Mouse (Mus musculus) hindbrain, embryonic 15.5 days (tissue): ENCODE results near the gene Usp36. TPM values are rescaled to one million over a fixed set of nuclear protein-coding genes. Genes with fewer than 3 reads are reported as not detected.

Source experiments
- ATAC-seq: fragments of 200-750 bp; cut with Nextera tagmentation; 2 replicates; pipeline ENCODE4 v1.8.0; 2017; ENCODE audit warnings: low read depth, moderate number of reproducible peaks, moderate TSS enrichment; ENCODE audit not compliant: low FRiP score
- H3K27ac ChIP-seq: fragments of 300-500 bp; sonication (generic); replicated peaks from 2 replicates; pipeline ENCODE4 v1.5.1; 2015; ENCODE audit warnings: mild to moderate bottlenecking, inconsistent platforms
- H3K27me3 ChIP-seq: fragments of 300-500 bp; sonication (generic); 2 replicates; pipeline ENCODE4 v1.6.1; 2015; ENCODE audit warnings: control low read depth, inconsistent platforms
- H3K36me3 ChIP-seq: fragments of 300-500 bp; sonication (generic); 2 replicates; pipeline ENCODE4 v1.6.1; 2015; ENCODE audit warnings: control low read depth, inconsistent platforms
- H3K4me1 ChIP-seq: fragments of 300-500 bp; sonication (generic); replicated peaks from 2 replicates; pipeline ENCODE4 v1.6.1; 2015; ENCODE audit warnings: control low read depth, inconsistent platforms
- H3K4me2 ChIP-seq: fragments of 300-500 bp; sonication (generic); 2 replicates; pipeline ENCODE4 v1.6.1; 2015; ENCODE audit warnings: moderate library complexity, mild to moderate bottlenecking, inconsistent platforms
- H3K4me3 ChIP-seq: fragments of 300-500 bp; sonication (generic); 2 replicates; pipeline ENCODE4 v1.5.1; 2015; ENCODE audit warnings: mild to moderate bottlenecking, inconsistent platforms
- H3K9ac ChIP-seq: fragments of 300-500 bp; sonication (generic); 2 replicates; pipeline ENCODE4 v1.6.1; 2015; ENCODE audit warnings: inconsistent platforms
- H3K9me3 ChIP-seq: fragments of 300-500 bp; sonication (generic); 2 replicates; pipeline ENCODE4 v1.6.1; 2016; ENCODE audit warnings: control low read depth, inconsistent platforms
- WGBS: fragments of 180-500 bp; shearing (Covaris S2); methylation state at CpG from one replicate; pipeline ENCODE4 v1.1.7; 2015; 5-methylcytosine and 5-hydroxymethylcytosine counted together
- polyA plus RNA-seq: library from polyadenylated mRNA; unstranded; fragments of >200 nt; fragmentation: Nextera tagmentation; extraction: Ambion mirVana; gene quantifications from 2 replicates; pipeline ENCODE4 v1.2.1, GENCODE M21; 2015

The Usp36 gene
- polyA plus RNA-seq, 1 experiment from 2014 or later = 19.8 TPM

DNA sequence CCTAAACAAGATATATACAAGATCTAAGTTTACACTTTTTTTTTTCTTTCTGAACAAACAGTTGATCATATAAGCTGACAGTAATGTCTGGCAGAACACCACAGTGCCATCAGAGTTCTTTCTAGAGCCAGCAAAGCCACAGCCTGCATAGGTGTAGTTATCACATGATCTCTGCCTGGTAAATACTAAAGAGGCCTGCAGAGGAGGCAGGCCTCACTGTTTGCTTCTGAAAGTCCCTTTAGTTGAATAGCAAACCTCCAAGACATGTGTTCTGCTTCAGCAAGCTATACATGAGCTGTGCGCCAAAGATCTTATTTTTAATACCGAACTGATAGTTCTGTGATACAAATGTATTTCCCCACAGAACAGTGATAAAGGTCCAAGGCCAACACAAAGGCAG, 44.9 kb downstream of the Usp36 start:
- Histone ChIP-seq H3K27me3 (no peaks in the 10 kb centered on the region), H3K4me2 (no peak overlapping the region), H3K9me3 (no peaks in the 10 kb centered on the region), H3K4me1 (peaks cover 36% of the 10 kb centered on the region), H3K9ac (no peak overlapping the region), H3K27ac (no peak overlapping the region), H3K36me3 (no peaks in the 10 kb centered on the region), H3K4me3 (no peak overlapping the region)
- ATAC-seq = no peak
- 95% methylated on average over 2 of the region's 2 CpGs for WGBS

DNA sequence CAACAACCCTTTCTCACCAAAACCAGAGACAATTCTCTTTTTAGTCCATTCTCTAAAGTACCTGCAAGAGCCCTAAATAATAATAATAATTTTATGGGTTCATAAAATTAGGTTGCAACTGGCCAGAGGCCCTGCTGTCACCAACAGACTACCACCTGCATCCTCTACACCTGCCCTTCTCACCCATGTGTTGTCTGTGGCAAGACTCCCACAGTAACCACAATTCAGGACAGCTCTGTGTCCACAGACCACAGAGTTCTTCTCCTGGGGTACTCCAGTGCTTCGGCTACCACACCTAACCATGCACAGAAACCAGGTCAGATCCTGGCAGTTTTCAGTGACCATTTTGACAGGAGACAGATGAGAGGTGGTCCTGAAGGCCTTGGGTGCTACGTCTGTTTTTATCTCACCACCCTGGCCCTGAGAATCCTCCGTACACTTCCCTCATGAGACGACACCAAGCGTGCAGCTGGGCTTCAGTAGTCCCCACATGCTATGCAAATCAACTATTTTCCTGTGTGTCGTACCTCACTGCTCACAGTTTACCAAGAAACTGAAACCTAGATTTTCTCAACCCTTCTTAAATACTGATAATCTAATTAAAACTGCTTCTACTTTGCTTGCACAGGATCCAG, 46.3 kb downstream of the Usp36 start:
- H3K9ac ChIP-seq = no peak overlapping the region
- ATAC-seq = no peak
- H3K4me1 ChIP-seq = peaks cover 44% of the 10 kb centered on the region
- H3K4me2 ChIP-seq = no peak overlapping the region
- no peaks in the 10 kb centered on the region for H3K9me3 ChIP-seq
- no peak overlapping the region for H3K27ac ChIP-seq
- no peaks in the 10 kb centered on the region for H3K36me3 ChIP-seq
- no peaks in the 10 kb centered on the region for H3K27me3 ChIP-seq
- 89% methylated on average over 6 of the region's 6 CpGs for WGBS
- no peak overlapping the region for H3K4me3 ChIP-seq

DNA sequence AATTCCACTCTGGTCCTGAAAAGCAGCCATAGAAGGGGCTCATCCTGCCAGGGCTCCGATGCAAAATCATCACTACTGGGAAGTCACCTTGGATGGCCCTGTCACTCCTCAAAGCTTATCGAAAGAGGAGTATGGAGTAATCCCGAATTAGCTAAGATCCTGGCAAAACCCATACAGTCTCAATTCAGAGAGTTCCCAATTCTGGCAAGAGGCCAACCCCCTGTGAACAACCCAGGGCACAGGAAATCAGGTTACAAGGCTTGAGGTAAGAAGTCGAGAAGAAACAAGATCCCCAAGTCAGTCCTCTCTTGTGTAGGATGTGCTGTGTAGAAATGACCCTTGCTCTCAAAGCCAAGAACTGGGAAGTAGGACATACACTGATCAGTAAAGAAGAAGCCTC, 47.5 kb downstream of the Usp36 start:
- H3K4me1 ChIP-seq = peaks cover 40% of the 10 kb centered on the region
- 67% methylated on average over 4 of the region's 4 CpGs for WGBS
- H3K27me3 ChIP-seq = no peaks in the 10 kb centered on the region

DNA sequence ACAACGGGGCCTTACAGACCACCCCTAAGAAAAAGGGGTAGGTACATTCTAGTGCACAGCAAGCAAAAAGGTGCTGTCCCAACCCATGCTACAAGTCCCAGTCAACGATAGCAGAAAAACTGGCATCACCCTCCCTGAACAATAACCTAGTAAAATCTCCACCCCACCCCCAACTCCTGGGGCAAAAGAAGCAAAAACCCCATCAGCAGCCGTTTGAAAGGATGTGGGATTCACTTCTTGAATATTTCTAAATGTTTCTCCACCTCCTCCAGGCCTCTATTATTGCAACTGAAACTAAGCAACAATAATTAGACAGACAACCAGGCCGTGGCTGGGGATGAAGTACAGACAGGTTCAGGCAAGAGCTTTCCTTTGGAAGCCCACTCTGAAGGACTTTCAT, 49.7 kb downstream of the Usp36 start:
- no peak for ATAC-seq
- H3K27me3 ChIP-seq = no peaks in the 10 kb centered on the region
- no peaks in the 10 kb centered on the region for H3K36me3 ChIP-seq
- no peak overlapping the region for H3K4me3 ChIP-seq
- no peak overlapping the region for H3K9ac ChIP-seq
- 81% methylated on average over 4 of the region's 4 CpGs for WGBS
- H3K27ac ChIP-seq = no peak overlapping the region
- H3K4me2 ChIP-seq = no peak overlapping the region
- H3K9me3 ChIP-seq = no peaks in the 10 kb centered on the region
- peaks cover 27% of the 10 kb centered on the region for H3K4me1 ChIP-seq

More for the DNA sequence above, 47.5 kb downstream of the Usp36 start:
- Histone ChIP-seq H3K9me3 (no peaks in the 10 kb centered on the region), H3K4me3 (no peak overlapping the region), H3K4me2 (no peak overlapping the region), H3K9ac (no peak overlapping the region), H3K36me3 (no peaks in the 10 kb centered on the region), H3K27ac (no peak overlapping the region)
- ATAC-seq = no peak

DNA sequence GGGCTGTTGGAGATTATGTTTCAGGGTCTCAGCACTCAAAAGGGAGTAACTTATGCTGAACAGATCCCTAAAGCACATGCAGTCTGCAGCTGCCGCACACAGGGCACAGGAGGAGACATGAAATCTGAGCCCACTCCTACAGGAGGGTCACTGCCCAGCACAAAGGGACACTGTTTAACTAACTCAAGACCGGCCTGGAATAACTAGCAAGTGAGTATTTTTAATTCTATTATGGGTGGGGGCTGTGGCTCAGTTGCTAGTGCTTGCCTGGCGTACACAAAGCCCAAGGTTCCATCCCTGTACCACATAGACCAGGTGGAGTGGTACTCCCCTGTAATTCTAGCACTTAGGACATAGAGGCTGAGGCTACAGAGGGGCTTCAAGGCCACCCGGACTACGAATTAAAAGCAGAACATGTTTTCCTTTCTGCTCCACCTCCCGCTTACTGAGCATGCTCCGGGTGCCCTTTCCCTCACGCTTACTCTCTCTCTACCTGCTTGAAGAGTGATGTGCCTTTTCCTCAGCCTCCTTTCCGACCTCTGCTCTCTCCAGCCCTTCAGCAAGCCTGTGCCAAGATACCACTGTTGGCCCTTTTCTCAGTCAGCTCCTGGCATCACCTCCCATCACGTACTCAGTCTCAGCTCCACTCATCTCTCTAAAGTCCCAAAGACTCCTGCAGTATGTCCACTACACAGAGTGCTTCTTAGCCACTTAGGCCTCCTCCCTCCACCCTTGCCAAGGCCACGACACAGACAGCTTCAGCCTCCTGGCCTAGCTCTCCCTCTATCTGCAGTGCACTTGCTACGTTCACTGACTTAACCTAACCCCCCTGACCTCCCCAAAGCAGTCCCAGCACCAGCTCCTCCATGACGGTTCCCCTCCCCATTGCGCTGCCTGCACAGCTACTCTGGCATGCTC, 50.5 kb downstream of the Usp36 start:
- Histone ChIP-seq H3K9me3 (no peaks in the 10 kb centered on the region), H3K9ac (no peak overlapping the region), H3K4me1 (peaks cover 27% of the 10 kb centered on the region), H3K27me3 (no peaks in the 10 kb centered on the region), H3K27ac (no peak overlapping the region), H3K36me3 (no peaks in the 10 kb centered on the region), H3K4me3 (no peak overlapping the region), H3K4me2 (no peak overlapping the region)
- WGBS = 59% methylated on average over 14 of the region's 14 CpGs
- ATAC-seq = no peak

DNA sequence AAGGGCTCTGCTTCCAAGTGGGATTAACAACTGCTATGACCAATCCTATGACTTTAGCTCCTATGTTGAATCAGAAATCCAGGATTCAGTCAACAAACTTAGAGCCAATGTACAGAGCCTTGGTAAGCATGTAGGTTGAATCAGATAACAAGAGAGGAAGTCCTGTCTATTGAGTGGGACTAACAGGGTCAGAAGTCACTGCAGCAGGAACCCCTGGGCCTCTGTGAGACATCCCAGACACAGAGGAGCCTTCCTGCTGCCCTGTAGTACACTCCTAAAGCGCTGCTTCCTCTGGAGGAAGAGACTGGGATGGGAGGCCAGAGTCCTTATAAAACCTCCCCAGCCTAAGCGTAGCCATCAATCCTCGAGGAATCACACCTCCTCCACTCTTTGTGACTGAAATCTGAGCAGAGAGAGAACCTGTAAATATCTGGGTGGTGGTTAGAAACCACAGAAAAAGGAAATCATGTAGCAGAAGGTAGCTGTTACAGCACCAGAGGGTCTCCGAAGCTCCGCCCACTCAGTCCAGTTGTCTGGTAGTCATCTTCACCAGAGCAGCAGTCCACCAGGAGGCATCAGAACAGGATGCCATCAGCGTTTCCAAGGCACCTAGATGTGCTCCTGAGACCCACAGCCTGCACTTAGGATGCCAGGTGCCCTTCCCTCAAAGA, 53.4 kb downstream of the Usp36 start:
- WGBS = 84% methylated on average over 6 of the region's 6 CpGs
- Histone ChIP-seq H3K9me3 (no peaks in the 10 kb centered on the region), H3K27ac (no peak overlapping the region), H3K36me3 (no peaks in the 10 kb centered on the region), H3K27me3 (no peaks in the 10 kb centered on the region), H3K4me3 (no peak overlapping the region), H3K4me1 (peaks cover 26% of the 10 kb centered on the region), H3K9ac (no peak overlapping the region), H3K4me2 (no peak overlapping the region)
- no peak for ATAC-seq

DNA sequence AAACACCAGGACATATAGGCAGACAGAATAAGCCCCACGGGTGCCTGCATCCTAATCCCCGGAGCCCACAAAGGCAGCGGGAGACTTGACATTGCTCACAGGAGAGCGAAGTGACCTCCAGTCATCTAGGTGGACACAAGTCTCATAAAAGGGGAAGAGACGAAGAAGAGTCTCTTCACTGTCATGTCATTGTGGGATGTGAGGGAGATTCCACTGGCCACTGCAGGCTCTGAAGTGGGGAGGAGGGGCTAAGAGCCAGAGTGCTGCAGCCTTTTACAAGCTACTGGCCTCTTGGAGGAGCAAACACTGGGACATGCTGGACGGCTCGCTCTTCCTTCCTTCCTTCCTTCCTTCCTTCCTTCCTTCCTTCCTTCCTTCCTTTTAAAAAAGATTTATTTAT, 55.1 kb downstream of the Usp36 start:
- no peak overlapping the region for H3K4me2 ChIP-seq
- ATAC-seq = no peak
- H3K27ac ChIP-seq = no peak overlapping the region
- H3K36me3 ChIP-seq = no peaks in the 10 kb centered on the region
- H3K4me1 ChIP-seq = peaks cover 16% of the 10 kb centered on the region
- H3K9ac ChIP-seq = no peak overlapping the region
- WGBS = 79% methylated on average over 7 of the region's 7 CpGs
- H3K4me3 ChIP-seq = no peak overlapping the region
- no peaks in the 10 kb centered on the region for H3K27me3 ChIP-seq
- H3K9me3 ChIP-seq = no peaks in the 10 kb centered on the region

DNA sequence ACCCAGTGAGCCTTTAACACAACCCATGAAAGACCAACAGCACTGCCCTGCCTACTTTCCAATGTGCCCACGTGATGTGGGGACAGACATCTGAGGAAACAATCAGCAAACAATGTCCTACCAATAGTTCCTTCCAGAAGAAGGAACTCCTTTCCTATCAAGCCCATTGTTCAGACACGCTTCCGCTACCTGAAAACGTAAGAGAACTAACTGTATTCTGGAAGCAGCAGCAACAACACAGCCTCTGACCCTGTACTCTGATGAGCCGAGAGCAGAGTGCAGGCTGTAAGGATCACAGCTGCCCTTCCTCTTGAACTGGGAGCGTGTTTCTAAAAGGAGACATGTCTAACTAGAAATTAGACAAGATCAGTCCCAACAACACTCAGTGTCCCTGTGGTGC, 55.5 kb downstream of the Usp36 start:
- H3K4me3 ChIP-seq = no peak overlapping the region
- H3K4me1 ChIP-seq = peaks cover 12% of the 10 kb centered on the region
- no peaks in the 10 kb centered on the region for H3K36me3 ChIP-seq
- ATAC-seq = no peak
- H3K27ac ChIP-seq = no peak overlapping the region
- 80% methylated on average over 6 of the region's 6 CpGs for WGBS
- H3K9ac ChIP-seq = no peak overlapping the region
- H3K9me3 ChIP-seq = no peaks in the 10 kb centered on the region
- no peaks in the 10 kb centered on the region for H3K27me3 ChIP-seq
- no peak overlapping the region for H3K4me2 ChIP-seq

DNA sequence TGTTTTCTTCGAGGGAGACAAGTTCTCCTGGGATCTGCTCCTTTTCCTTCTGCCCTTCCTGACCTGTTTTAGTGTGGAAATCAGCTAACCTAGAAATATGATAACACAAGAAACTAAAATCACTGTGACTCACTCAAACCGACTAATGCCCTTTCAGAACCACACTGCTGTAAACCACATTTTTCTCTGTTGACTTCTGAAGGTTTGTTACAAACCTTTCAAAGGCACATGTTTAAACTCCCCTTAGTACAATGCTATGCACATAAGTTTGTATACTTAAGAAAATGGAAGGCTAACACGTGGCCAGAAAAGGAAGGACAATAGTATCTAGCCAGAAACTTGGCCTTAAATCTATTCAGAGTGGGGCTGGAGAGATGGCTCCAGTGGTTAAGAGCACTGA, 56.1 kb downstream of the Usp36 start:
- Histone ChIP-seq H3K27me3 (no peaks in the 10 kb centered on the region), H3K4me2 (no peak overlapping the region), H3K36me3 (no peaks in the 10 kb centered on the region), H3K9ac (no peak overlapping the region), H3K4me1 (0 out of 2 replicates have a peak, but pooled peaks cover 7% of the 10 kb centered on the region), H3K27ac (no peak overlapping the region), H3K4me3 (no peak overlapping the region), H3K9me3 (no peaks in the 10 kb centered on the region)
- no peak for ATAC-seq
- 87% methylated on average over 3 of the region's 3 CpGs for WGBS

DNA sequence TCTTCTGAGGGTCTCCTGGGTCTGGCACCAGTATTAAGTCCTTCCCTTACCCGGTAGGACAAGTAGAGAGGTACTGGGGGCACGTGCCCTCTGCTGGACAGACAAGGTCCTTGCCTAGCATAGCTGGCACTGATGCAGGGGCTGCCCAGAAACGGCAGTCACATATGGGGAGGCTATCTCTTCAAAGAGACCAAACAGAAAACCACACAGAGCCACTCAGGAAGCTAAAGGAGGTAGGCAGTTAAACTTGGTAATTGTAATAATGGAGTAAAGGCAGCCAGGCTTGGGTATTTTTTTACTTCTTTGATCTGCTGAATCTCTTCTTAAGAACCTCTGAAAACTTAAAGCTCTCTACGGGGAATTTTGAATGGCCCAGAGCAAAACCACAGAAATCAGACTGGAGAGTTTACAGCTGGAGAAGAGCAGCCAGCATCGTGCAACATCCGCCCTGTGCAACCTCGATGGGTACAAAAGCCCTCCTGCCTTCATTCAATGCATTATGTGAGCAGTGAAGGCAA, 57.7 kb downstream of the Usp36 start:
- Histone ChIP-seq H3K4me3 (no peak overlapping the region), H3K27me3 (no peaks in the 10 kb centered on the region), H3K27ac (no peak overlapping the region), H3K9me3 (no peaks in the 10 kb centered on the region), H3K36me3 (no peaks in the 10 kb centered on the region), H3K9ac (no peak overlapping the region), H3K4me2 (no peak overlapping the region), H3K4me1 (0 out of 2 replicates have a peak, but pooled peaks cover 7% of the 10 kb centered on the region)
- ATAC-seq = no peak
- 43% methylated on average over 7 of the region's 7 CpGs for WGBS

DNA sequence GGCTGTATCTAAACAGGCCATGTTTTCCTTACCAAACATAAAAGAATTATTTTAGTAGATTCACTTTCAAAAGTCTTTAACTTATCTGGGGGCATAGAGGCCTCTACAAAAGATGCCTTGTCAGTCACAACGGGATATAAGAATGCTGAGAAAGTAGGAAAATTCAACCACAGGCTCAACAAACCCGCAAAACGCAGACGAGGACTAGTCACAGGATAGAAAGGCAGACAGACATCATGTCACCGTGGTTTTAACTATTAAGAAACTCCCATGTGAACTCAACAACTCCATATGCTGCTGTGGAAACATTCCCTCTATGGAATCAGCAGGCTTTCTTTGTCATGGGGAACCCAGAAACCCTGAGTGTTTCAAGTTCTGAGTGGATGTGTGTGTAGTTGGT, 60.1 kb downstream of the Usp36 start:
- WGBS = 91% methylated on average over 5 of the region's 5 CpGs
- Histone ChIP-seq H3K4me2 (no peak overlapping the region), H3K9ac (no peak overlapping the region), H3K36me3 (no peaks in the 10 kb centered on the region), H3K27me3 (no peaks in the 10 kb centered on the region), H3K9me3 (no peaks in the 10 kb centered on the region), H3K4me3 (no peak overlapping the region), H3K4me1 (0 out of 2 replicates have a peak, but pooled peaks cover 10% of the 10 kb centered on the region), H3K27ac (no peak overlapping the region)
- ATAC-seq = no peak

DNA sequence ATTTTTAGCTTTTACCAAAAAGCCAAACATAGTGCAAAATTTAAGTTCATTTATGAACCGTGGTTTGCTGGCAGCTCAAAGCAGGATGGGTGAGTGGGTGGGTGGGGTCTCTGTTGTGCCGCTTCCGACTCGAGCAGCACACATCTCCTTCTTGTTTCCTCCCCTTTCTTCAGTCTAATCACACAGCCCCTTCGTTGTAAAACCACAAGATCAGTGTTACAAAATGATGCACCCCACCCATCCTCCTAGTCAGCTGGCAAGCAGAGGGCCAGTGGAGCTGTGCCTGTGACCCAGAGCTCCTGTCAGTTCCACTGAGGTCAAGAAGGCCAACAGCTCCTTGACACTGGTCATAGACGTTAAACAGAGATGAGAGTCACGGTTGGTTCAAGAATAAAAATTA, 62.4 kb downstream of the Usp36 start:
- 83% methylated on average over 7 of the region's 7 CpGs for WGBS
- H3K4me2 ChIP-seq = no peak overlapping the region
- no peaks in the 10 kb centered on the region for H3K9me3 ChIP-seq
- ATAC-seq = no peak
- 0 out of 2 replicates have a peak, but pooled peaks cover 9% of the 10 kb centered on the region for H3K4me1 ChIP-seq
- H3K27ac ChIP-seq = no peak overlapping the region
- H3K9ac ChIP-seq = no peak overlapping the region
- no peak overlapping the region for H3K4me3 ChIP-seq
- no peaks in the 10 kb centered on the region for H3K36me3 ChIP-seq
- H3K27me3 ChIP-seq = no peaks in the 10 kb centered on the region
